Mouse (Mus musculus) left cerebral cortex, postnatal 4 days (tissue): ENCODE results near the gene Glis1. TPM values are rescaled to one million over a fixed set of nuclear protein-coding genes. Genes with fewer than 3 reads are reported as not detected.
"Not testable (repeated sequence)": the region's sequence is repeated elsewhere in the genome, so short reads cannot be mapped to it uniquely, and the experiment has no call there.

Experiments
- DNase-seq: peaks from one replicate; pipeline ENCODE4 v3.0.0-alpha.2; 2022
- intact Hi-C: fragments of 180-260 bp; cut with DNase I; formaldehyde crosslinking; loops from one replicate; pipeline ENCODE4 v1.15.1; 2025
- total RNA-seq, 2 experiments: library from RNA; stranded (reverse); gene quantifications; 2 replicates each; pipeline ENCODE4 v1.2.3; 2021

Gene Glis1
- total RNA-seq, 2 experiments from 2014 or later, result 1.9 to 3.6 TPM

DNA sequence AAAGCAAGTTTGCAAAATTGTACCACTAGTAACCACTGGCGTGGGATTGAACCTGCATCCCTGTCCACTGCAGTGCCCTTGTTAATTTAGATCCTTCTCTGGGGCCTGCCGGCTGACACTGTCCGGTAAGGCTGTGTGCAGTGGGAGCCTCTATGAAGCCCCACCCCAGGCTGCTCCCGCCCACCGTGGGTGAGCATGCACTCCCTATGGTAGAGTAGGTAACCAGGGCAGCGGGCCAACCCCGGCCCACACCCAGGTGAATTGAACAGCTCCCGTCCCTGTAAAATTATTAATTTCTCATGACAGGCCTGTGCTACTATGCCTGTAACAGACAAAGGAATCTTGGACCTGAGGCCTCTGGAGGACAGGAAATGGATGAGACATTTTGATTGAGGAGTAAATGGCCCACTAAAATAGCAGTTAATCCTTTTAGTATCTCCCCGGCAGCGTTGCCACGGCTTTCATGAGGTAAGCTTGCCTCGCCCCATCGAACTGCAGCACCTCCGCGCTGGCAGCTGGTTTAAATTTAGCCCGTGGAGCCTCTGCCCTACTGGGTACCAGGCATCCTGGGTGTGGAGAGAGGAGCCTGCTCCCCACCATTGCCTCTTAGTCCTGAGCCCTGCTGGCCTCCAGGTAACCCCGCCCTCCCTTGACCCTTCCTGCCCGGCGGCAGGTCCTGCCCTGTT lies 136.1 kb downstream of the Glis1 start:
- intact Hi-C loops, result no loop called here
- DNase-seq, result no peak

DNA sequence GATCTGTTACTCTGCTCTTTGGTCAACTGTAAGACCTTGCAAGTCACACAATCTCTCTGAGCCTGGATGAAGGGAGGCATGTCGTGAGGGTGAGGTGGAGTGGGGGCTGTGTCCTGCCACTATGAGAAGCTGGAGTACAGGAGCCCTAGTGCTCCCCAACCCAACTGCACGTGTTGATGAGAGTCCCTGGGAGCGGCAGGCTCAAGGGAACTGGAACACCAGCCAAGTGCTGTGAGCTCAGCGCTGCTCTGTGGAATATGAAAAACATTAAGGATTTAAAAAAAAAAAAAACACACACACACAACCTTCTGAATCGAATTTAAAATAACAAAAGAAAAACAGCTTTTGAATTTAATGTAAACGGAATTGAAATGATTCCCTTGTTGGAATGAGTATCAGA lies 141.4 kb downstream of the Glis1 start:
- DNase-seq, result no peak

GRCm38 (mm10) chr4:107576742-107577141 lies 142.4 kb downstream of the Glis1 start:
- intact Hi-C loops, result no loop called here
- DNase-seq, result peak; percentile 61

More for the DNA sequence above, 141.4 kb downstream of the Glis1 start:
- intact Hi-C loops, result no loop called here

- DNase-seq, result no peak
- intact Hi-C loops, result no loop called here
These were observed 142.9 kb downstream of the Glis1 start for GRCm38 (mm10) chr4:107577146-107577839.

GRCm38 (mm10) chr4:107580883-107581282 lies 146.5 kb downstream of the Glis1 start:
- no peak for DNase-seq
- intact Hi-C loops, result no loop called here

- no peak for DNase-seq
- intact Hi-C loops, result no loop called here
These were observed 152.0 kb downstream of the Glis1 start for GRCm38 (mm10) chr4:107586391-107586790.

DNA sequence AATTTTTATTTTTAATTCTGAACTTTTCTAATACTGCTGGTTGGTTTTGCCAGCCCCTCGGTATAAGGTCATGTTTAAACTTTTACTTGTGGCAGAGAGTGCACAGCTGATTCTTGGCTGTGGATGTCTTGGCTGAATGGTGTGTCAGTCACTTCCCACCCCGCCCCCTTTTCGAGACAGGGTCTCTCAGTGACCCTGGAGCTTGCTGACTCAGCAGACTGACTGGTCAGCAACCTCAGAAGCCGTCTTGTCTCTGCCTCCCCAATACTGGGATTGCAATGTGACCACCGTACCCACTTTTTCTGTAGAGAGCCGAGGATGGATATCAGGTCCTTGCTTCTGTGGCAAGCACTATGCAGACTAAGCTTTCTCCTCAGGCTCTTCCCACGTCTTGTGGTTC lies 154.2 kb downstream of the Glis1 start:
- intact Hi-C loops, result no loop called here
- no peak for DNase-seq

GRCm38 (mm10) chr4:107589046-107589445 lies 154.7 kb downstream of the Glis1 start:
- DNase-seq, result no peak
- intact Hi-C loops, result no loop called here

DNA sequence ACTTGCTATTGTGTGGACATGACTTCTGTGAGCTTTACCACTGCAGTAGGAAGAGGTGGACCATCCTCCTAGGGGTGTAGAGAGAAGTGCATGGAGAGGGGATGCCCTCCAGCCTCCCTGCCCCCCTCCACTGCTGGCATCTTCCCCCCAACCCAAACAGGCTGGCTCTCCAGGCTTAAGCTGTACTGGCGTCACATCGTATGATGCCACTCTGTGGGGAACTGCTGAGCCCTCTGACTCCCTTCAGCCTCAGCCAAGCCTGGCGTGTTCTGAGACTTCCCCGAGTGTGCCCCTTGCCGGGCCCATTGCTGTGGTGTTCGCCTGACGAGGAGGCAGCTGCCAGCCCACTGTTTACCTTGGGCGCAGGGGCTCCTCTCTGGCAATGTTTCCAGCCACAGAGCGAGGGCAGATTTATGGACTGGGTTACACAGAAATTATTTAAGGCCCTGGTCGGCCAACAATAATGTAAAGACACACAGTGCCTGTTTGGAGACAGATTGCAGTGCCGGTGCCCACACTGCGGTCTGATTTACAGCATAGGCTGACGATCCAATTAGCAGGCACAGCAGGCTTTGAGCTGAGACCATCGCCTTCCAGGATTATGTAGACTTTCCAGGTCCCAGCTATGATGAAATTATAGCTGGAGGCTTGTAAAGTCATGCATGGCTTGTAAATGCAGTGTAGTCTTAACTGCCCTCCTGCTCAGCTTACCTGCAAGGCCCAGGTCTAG lies 156.6 kb downstream of the Glis1 start:
- intact Hi-C loops, result no loop called here
- DNase-seq, result peak; percentile 53

DNA sequence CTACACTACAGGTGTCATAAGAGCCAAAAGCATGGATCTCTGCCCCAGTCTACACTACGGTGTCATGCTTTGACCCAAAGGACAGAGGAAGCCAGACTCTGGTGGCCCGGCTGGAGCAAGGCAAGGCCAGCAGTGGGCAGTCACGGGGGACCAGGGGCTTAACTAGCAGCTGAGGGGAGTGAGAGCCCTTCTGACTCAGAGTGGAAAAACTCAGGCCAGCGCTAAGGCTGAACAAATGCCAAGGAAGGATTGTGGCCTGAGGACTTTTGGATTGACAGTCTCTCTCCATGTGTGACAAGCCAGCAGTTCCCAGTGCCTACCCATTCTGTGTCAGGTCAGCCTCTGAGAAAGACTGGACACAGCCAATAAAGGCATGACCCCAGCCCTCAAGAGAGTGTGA lies 159.0 kb downstream of the Glis1 start:
- intact Hi-C loops, result no loop called here
- no peak for DNase-seq

DNA sequence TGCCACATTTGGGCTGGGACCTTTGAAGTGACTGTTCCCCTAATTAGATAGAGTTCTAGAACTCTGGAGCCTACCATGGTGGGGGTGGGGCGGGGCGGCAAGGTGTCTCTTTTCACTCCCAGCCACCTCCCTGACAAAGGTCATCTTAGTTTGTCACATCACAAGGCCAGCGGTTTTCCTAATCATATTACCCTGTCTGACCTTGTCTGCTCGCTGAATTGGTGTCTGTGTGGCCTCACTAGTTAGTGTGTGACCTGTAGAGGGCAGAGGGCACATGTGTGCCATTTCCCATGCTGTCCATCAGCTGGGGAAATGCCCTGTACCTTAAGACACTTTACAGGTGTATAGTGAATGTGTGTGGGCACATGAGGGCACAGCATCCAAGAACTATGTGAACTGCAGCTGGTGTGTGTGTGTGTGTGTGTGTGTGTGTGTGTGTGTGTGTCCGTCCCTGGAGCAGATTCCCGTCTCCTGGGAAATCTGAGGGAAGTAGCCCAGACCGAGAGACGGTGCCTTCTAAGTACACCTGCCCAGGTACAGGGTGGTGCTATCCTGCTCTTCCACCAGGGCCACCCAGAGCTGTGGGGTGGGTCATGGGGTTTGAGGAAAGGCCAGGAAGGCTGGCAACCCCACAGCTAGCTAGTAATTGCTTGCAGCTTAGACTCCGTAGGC lies 163.0 kb downstream of the Glis1 start:
- no peak for DNase-seq
- intact Hi-C loops, result no loop called here

- no peak for DNase-seq
- intact Hi-C loops, result no loop called here
These were observed 163.6 kb downstream of the Glis1 start for GRCm38 (mm10) chr4:107597898-107598580.

- not testable (repeated sequence) for DNase-seq
These were observed 164.2 kb downstream of the Glis1 start for GRCm38 (mm10) chr4:107598581-107598958.

DNA sequence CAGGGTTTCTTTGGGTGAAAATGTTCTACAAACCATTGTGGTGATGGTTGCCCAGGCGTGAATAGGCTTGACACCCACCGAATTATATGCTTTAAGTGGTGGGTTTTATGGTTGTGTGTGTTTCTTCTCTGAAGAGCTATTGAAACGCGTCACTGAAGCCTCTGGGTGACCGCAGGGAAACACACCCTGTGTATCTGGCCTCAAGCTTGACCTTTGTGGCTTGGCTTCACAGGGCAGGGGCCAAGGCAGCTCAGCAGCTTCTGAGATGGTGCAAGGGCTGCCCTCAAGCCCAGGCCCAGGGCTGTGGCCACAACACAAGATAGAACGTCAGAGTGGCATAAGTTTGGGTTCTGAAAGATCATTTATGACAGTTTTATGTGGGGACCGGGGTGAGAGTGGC lies 167.9 kb downstream of the Glis1 start:
- DNase-seq, result no peak
- intact Hi-C loops, result no loop called here

More at GRCm38 (mm10) chr4:107598581-107598958, 164.2 kb downstream of the Glis1 start:
- intact Hi-C loops, result not testable (repeated sequence)

- peak; percentile 37 for DNase-seq
- intact Hi-C loops, result no loop called here
These were observed 168.4 kb downstream of the Glis1 start for GRCm38 (mm10) chr4:107602787-107603186.

DNA sequence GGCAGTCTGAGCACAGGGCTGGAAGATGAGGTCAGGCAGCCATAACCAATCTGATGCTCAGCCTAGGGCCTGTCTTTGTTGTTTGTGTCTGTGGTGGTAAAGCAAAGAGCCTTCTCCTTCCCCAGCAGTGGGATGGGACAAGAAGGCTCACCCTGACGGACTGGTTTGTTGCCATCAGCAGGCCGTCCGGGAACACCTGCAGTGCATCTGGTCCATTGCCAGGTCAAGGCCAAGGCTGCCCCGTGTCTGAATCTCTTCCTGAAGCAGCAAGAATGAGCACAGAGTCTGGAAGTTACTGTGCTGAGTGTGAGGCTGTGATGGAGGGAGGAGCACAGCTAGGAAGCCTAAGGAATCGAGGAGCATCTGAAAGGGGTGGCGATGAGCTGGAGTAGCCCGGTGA lies 168.8 kb downstream of the Glis1 start:
- no peak for DNase-seq
- intact Hi-C loops, result no loop called here

DNA sequence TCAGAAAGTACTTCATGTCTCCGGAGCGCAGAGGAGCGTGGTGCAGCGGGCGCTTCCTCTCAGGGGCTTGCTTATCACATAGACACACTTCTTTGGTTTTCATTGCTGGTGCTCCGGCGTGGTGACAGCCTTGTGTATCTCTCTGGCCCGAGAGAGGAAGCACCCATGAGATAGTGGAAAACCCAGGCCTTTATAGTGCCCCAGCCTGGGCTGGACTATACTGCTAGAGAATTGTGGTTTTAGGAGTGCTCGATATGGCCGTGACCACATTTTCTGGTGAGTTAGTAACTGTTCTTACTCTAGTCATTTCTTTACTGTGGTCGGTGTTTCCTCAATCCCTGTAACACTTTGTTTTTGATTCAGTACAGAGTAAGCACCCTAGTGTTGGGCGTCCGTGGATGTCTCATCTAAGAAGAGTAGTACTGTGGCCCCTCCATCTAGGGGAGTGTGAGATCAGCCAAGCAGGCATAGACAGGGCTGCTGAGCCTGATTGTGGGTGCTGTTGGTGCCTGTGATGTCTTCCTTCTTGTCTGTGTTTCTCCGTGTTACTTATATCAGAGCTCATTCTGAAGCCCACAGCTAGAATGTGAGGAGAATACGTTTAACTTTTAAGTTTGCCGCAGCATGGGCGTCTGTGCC lies 171.7 kb downstream of the Glis1 start:
- DNase-seq, result no peak
- intact Hi-C loops, result no loop called here

DNA sequence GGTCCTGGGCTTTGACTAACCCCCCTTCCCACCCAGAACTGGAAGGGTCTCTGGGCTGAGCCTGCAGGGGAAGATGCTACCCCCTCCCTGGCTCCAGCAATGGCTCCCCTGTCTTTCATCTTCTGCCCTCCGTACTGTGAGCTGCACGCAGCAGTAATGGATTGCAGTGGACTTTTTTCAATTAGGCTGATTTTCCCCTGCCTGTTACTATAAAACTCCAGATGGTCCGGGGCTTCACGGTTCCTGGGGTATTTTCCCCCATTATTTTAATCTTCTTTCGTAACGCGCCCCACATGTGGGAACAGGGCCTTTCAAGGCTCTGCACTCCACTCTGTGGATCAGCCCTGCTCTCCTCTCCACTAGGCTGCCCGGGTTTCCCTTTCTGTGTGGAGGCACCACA lies 175.4 kb downstream of the Glis1 start:
- intact Hi-C loops, result no loop called here
- no peak for DNase-seq

- DNase-seq, result no peak
- intact Hi-C loops, result no loop called here
These were observed 177.7 kb downstream of the Glis1 start for GRCm38 (mm10) chr4:107611888-107612650.
